Mouse (Mus musculus) midbrain, embryonic 16.5 days (tissue): Measurements from ENCODE around the gene Exoc7. TPM values are rescaled to one million over a fixed set of nuclear protein-coding genes. Genes with fewer than 3 reads are reported as not detected.

Source experiments
- ATAC-seq: fragments of 200-750 bp; cut with Nextera tagmentation; 2 replicates; pipeline ENCODE4 v1.8.0; 2017; ENCODE audit warnings: moderate TSS enrichment
- H3K27ac ChIP-seq: fragments of 300-500 bp; sonication (generic); 2 replicates; pipeline ENCODE4 v1.5.1; 2014; ENCODE audit warnings: mild to moderate bottlenecking, low read length, mixed read lengths
- H3K27me3 ChIP-seq: fragments of 300-500 bp; sonication (generic); 2 replicates; pipeline ENCODE4 v1.6.1; 2014; ENCODE audit warnings: low read depth, low read length, mixed read lengths; ENCODE audit not compliant: control insufficient read depth, insufficient read depth
- H3K36me3 ChIP-seq: fragments of 300-500 bp; sonication (generic); 2 replicates; pipeline ENCODE4 v1.6.1; 2014; ENCODE audit warnings: mild to moderate bottlenecking, low read length, moderate library complexity, mixed read lengths; ENCODE audit not compliant: control insufficient read depth, insufficient read depth
- H3K4me1 ChIP-seq: fragments of 300-500 bp; sonication (generic); 2 replicates; pipeline ENCODE4 v1.6.1; 2014; ENCODE audit warnings: mild to moderate bottlenecking, low read length, mixed read lengths; ENCODE audit not compliant: control insufficient read depth, insufficient read depth
- H3K4me2 ChIP-seq: fragments of 300-500 bp; sonication (generic); 2 replicates; pipeline ENCODE4 v1.6.1; 2014; ENCODE audit warnings: mild to moderate bottlenecking, low read length, mixed read lengths
- H3K4me3 ChIP-seq: fragments of 300-500 bp; sonication (generic); 2 replicates; pipeline ENCODE4 v1.5.1; 2014; ENCODE audit warnings: low read depth, mild to moderate bottlenecking, low read length, moderate library complexity, mixed read lengths
- H3K9ac ChIP-seq: fragments of 300-500 bp; sonication (generic); 2 replicates; pipeline ENCODE4 v1.6.1; 2014; ENCODE audit warnings: low read depth, low read length, mixed read lengths
- H3K9me3 ChIP-seq: fragments of 300-500 bp; sonication (generic); replicated peaks from 2 replicates; pipeline ENCODE4 v1.6.1; 2014; ENCODE audit warnings: mild to moderate bottlenecking, low read length, mixed read lengths; ENCODE audit not compliant: control insufficient read depth, poor library complexity, severe bottlenecking
- WGBS: fragments of 180-500 bp; shearing (Covaris S2); extraction: QIAGEN DNeasy Blood & Tissue Kit; methylation state at CpG from one replicate; pipeline ENCODE4 v1.1.7; 2014; 5-methylcytosine and 5-hydroxymethylcytosine counted together
- polyA plus RNA-seq: library from polyadenylated mRNA; unstranded; fragments of >200 nt; fragmentation: Nextera tagmentation; extraction: Ambion mirVana; gene quantifications from 2 replicates; pipeline ENCODE4 v1.2.1, GENCODE M21; 2015

Gene Exoc7
- polyA plus RNA-seq, 1 experiment from 2014 or later = 127 TPM

- Histone ChIP-seq H3K9ac (no peak overlapping the region), H3K27me3 (no peaks in the 10 kb centered on the region), H3K27ac (no peak overlapping the region), H3K4me3 (no peak overlapping the region), H3K9me3 (no peaks in the 10 kb centered on the region), H3K4me2 (no peak overlapping the region), H3K36me3 (peaks cover 66% of the 10 kb centered on the region), H3K4me1 (no peaks in the 10 kb centered on the region)
- no peak for ATAC-seq
- WGBS = 91% methylated on average over 6 of the region's 6 CpGs
These were observed 8.4 kb downstream of the Exoc7 start for GRCm38 (mm10) chr11:116298621-116299020.

GRCm38 (mm10) chr11:116298221-116298620 is 8.8 kb downstream of the Exoc7 start:
- Histone ChIP-seq H3K27ac (no peak overlapping the region), H3K9me3 (no peaks in the 10 kb centered on the region), H3K36me3 (peaks cover 62% of the 10 kb centered on the region), H3K4me1 (no peaks in the 10 kb centered on the region), H3K4me2 (no peak overlapping the region), H3K4me3 (no peak overlapping the region), H3K27me3 (no peaks in the 10 kb centered on the region), H3K9ac (no peak overlapping the region)
- 90% methylated on average over 11 of the region's 11 CpGs for WGBS
- no peak for ATAC-seq

- no peak overlapping the region for H3K27ac ChIP-seq
- H3K4me1 ChIP-seq = no peaks in the 10 kb centered on the region
- H3K27me3 ChIP-seq = no peaks in the 10 kb centered on the region
- H3K36me3 ChIP-seq = peaks cover 61% of the 10 kb centered on the region
- no peak overlapping the region for H3K4me2 ChIP-seq
- ATAC-seq = no peak
- no peak overlapping the region for H3K9ac ChIP-seq
- 74% methylated on average over 3 of the region's 3 CpGs for WGBS
- no peaks in the 10 kb centered on the region for H3K9me3 ChIP-seq
- no peak overlapping the region for H3K4me3 ChIP-seq
These were observed 10.0 kb downstream of the Exoc7 start for GRCm38 (mm10) chr11:116297017-116297416.

GRCm38 (mm10) chr11:116296191-116296734 is 10.8 kb downstream of the Exoc7 start:
- Histone ChIP-seq H3K27me3 (no peaks in the 10 kb centered on the region), H3K36me3 (peaks cover 55% of the 10 kb centered on the region), H3K9ac (no peak overlapping the region), H3K9me3 (no peaks in the 10 kb centered on the region), H3K4me1 (no peaks in the 10 kb centered on the region), H3K4me2 (no peak overlapping the region), H3K27ac (no peak overlapping the region), H3K4me3 (no peak overlapping the region)
- 90% methylated on average over 8 of the region's 8 CpGs for WGBS
- ATAC-seq = no peak

- peaks cover 55% of the 10 kb centered on the region for H3K36me3 ChIP-seq
- H3K4me1 ChIP-seq = no peaks in the 10 kb centered on the region
- H3K27ac ChIP-seq = no peak overlapping the region
- H3K4me3 ChIP-seq = no peak overlapping the region
- no peak overlapping the region for H3K9ac ChIP-seq
- ATAC-seq = no peak
- H3K4me2 ChIP-seq = no peak overlapping the region
- 29% methylated on average over 5 of the region's 5 CpGs for WGBS
- H3K27me3 ChIP-seq = no peaks in the 10 kb centered on the region
- no peaks in the 10 kb centered on the region for H3K9me3 ChIP-seq
These were observed 12.7 kb downstream of the Exoc7 start for GRCm38 (mm10) chr11:116294319-116294718.

- Histone ChIP-seq H3K27me3 (no peaks in the 10 kb centered on the region), H3K4me2 (no peak overlapping the region), H3K9me3 (no peaks in the 10 kb centered on the region), H3K4me3 (no peak overlapping the region), H3K4me1 (no peaks in the 10 kb centered on the region), H3K27ac (no peak overlapping the region), H3K9ac (no peak overlapping the region), H3K36me3 (peaks cover 57% of the 10 kb centered on the region)
- WGBS = 86% methylated on average over 12 of the region's 12 CpGs
- ATAC-seq = no peak
These were observed 13.4 kb downstream of the Exoc7 start for GRCm38 (mm10) chr11:116293538-116294137.

DNA sequence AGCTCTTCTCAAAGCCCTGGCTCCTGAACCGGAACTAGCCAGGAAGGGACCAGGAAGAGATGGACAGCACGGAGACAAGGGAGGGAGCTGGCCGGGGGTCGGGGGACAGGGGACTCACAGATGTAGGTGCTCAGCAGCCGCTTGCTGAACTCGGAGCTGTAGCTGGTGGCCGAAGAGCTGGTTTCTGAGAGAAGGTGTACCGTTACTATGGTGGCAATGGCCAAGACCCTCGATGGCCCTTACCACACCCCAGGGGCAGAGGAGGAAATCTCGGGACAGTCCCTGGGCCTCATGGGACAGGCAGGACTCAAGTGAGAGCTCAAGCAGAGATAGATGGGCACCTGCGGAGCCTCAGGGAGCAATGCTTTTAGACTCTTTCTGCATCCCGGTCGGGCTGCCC is 14.6 kb downstream of the Exoc7 start:
- no peak for ATAC-seq
- H3K4me2 ChIP-seq = no peak overlapping the region
- H3K4me1 ChIP-seq = no peaks in the 10 kb centered on the region
- WGBS = 93% methylated on average over 13 of the region's 13 CpGs
- H3K36me3 ChIP-seq = peaks cover 54% of the 10 kb centered on the region
- no peaks in the 10 kb centered on the region for H3K9me3 ChIP-seq
- no peaks in the 10 kb centered on the region for H3K27me3 ChIP-seq
- no peak overlapping the region for H3K9ac ChIP-seq
- H3K27ac ChIP-seq = no peak overlapping the region
- no peak overlapping the region for H3K4me3 ChIP-seq

GRCm38 (mm10) chr11:116290556-116290955 is 16.5 kb downstream of the Exoc7 start:
- Histone ChIP-seq H3K9ac (no peak overlapping the region), H3K27ac (no peak overlapping the region), H3K4me3 (no peak overlapping the region), H3K27me3 (peaks cover under 1% of the 10 kb centered on the region; the same call in 1 of the 2 replicates), H3K9me3 (no peaks in the 10 kb centered on the region), H3K4me1 (no peaks in the 10 kb centered on the region), H3K36me3 (peaks cover 42% of the 10 kb centered on the region), H3K4me2 (no peak overlapping the region)
- 91% methylated on average over 8 of the region's 8 CpGs for WGBS
- ATAC-seq = no peak

DNA sequence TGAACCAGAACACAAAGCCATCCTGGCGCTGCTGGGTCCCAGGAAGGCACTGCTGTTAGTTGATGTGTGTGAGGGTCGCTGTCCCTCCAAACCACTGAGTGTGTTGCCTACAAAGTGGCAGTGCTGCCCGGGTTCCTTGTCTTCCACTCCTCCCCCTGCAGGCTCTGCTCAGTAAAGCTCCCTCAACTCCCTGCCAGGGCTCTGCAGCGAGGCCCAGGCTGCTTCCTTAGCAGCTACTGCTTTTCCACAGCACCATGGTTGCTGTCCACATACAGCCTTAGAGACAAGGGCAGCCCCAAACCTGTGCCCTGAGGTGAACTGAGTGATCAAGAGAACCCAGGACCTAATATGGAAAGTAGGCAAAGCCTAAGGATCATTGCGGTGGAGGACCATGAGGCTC is 19.7 kb downstream of the Exoc7 start:
- H3K36me3 ChIP-seq = peaks cover 28% of the 10 kb centered on the region
- no peak overlapping the region for H3K9ac ChIP-seq
- WGBS = 77% methylated on average over 5 of the region's 5 CpGs
- H3K4me2 ChIP-seq = no peak overlapping the region
- no peak for ATAC-seq
- peaks cover 8% of the 10 kb centered on the region for H3K4me1 ChIP-seq
- H3K27me3 ChIP-seq = peaks cover 31% of the 10 kb centered on the region
- H3K9me3 ChIP-seq = no peaks in the 10 kb centered on the region
- no peak overlapping the region for H3K4me3 ChIP-seq
- H3K27ac ChIP-seq = no peak overlapping the region
